Mouse (Mus musculus) testis, adult 2 months (tissue): ENCODE results near the gene Nup88.

ENCODE experiments used
- CTCF ChIP-seq: fragments of 200-500 bp; IDR thresholded peaks from 2 replicates; pipeline ENCODE4 v1.5.1; 2012; ENCODE audit warnings: low read depth, mild to moderate bottlenecking, inconsistent platforms, low read length, moderate library complexity; ENCODE audit not compliant: control insufficient read depth, insufficient read depth, insufficient replicate concordance
- POLR2A ChIP-seq: fragments of 200-500 bp; IDR thresholded peaks from 2 replicates; pipeline ENCODE4 v1.6.1; 2012; ENCODE audit warnings: low read depth, mild to moderate bottlenecking, inconsistent platforms, low read length, moderate library complexity; ENCODE audit not compliant: control insufficient read depth

- TF ChIP-seq CTCF: no peak
- no peak for TF ChIP-seq POLR2A
Measured at GRCm38 (mm10) chr11:70970560-70971540, 1.1 kb upstream of the Nup88 start.
